In the genomic region with DNA sequence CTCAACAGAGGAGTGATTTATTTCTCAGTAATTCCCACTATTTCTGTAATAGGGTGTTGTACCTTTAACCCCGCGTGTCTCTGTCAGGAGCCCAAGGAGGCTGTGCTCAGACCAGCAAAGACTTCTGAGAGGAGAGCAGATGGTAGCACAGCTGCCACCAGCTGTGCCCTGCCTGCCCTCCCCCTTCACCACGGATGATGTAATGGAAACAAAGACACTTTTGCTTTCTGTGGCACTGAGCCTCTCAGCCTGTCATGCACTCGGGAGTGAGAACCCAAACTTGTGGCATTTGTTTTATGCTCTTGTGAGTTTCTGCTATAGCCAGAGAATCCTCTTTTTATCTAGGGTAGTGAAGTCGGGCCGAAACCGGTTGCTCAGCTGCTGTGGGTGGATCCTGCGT, we compare ENCODE assay signal across 8 mouse cellular contexts.
A peak's percentile ranks its signal among the peaks of the same experiment; 100 is the strongest.
DNase-seq lines count a peak whose midpoint lies in the region; ATAC-seq lines count a peak whose summit lies in the region.

No protein-coding gene starts in this region.

- H3K4me2 ChIP-seq in heart, embryonic 12.5 days = peak overlapping the region; percentile 20; the same call in 1 of the 2 replicates
- no peak overlapping the region for H3K4me2 ChIP-seq in kidney, embryonic 14.5 days (replicated peaks; ENCODE audit: low read depth, low read length)
- H3K4me2 ChIP-seq in stomach, embryonic 15.5 days = no peak overlapping the region

- no peaks in the 10 kb centered on the region for H3K9me3 ChIP-seq in heart, embryonic 12.5 days (replicated peaks)
- no peaks in the 10 kb centered on the region for H3K9me3 ChIP-seq in kidney, embryonic 14.5 days (ENCODE audit: control insufficient read depth, low read length)
- no peaks in the 10 kb centered on the region for H3K9me3 ChIP-seq in stomach, embryonic 15.5 days

- no peak overlapping the region for H3K4me3 ChIP-seq in brown adipose tissue, adult 24 weeks (ENCODE audit: insufficient read depth, low read depth, low read length)
- no peak overlapping the region for H3K4me3 ChIP-seq in heart, embryonic 12.5 days
- no peak overlapping the region for H3K4me3 ChIP-seq in kidney, embryonic 14.5 days (ENCODE audit: low read length)
- H3K4me3 ChIP-seq in stomach, embryonic 15.5 days (replicated peaks) = no peak overlapping the region

- H3K36me3 ChIP-seq in heart, embryonic 12.5 days = 0 out of 2 replicates have a peak, but pooled peaks cover 6% of the 10 kb centered on the region
- peaks cover 6% of the 10 kb centered on the region; the same call in 1 of the 2 replicates for H3K36me3 ChIP-seq in kidney, embryonic 14.5 days (ENCODE audit: control insufficient read depth, insufficient read depth, low read length)
- H3K36me3 ChIP-seq in stomach, embryonic 15.5 days = no peaks in the 10 kb centered on the region

- peak overlapping the region; percentile 39; the same call in 1 of the 2 replicates for H3K27ac ChIP-seq in brown adipose tissue, adult 24 weeks (replicated peaks; ENCODE audit: low read depth, low read length)
- peak overlapping the region; percentile 81 for H3K27ac ChIP-seq in heart, embryonic 12.5 days (ENCODE audit: poor library complexity, severe bottlenecking)
- no peak overlapping the region; the same call in 1 of the 2 replicates for H3K27ac ChIP-seq in kidney, embryonic 14.5 days (ENCODE audit: low read depth, low read length)
- peak overlapping the region; percentile 45; the same call in 1 of the 2 replicates for H3K27ac ChIP-seq in stomach, embryonic 15.5 days

- H3K9ac ChIP-seq in heart, embryonic 12.5 days = no peak overlapping the region
- H3K9ac ChIP-seq in kidney, embryonic 14.5 days (ENCODE audit: low read depth, low read length) = no peak overlapping the region
- H3K9ac ChIP-seq in stomach, embryonic 15.5 days = no peak overlapping the region

- DNase-seq in embryo, embryonic 10 days (ENCODE audit: low spot score) = peak; percentile 71
- DNase-seq in embryo, embryonic 9.5 days (ENCODE audit: extremely low spot score) = no peak
- DNase-seq in lung, postnatal 36 days = peak; percentile 78
- no peak for DNase-seq in urinary bladder, postnatal 10 days (ENCODE audit: low spot score)

- no peaks in the 10 kb centered on the region for H3K27me3 ChIP-seq in heart, embryonic 12.5 days (replicated peaks)
- H3K27me3 ChIP-seq in kidney, embryonic 14.5 days (ENCODE audit: control insufficient read depth, insufficient read depth, low read length) = no peaks in the 10 kb centered on the region
- no peaks in the 10 kb centered on the region for H3K27me3 ChIP-seq in stomach, embryonic 15.5 days (replicated peaks)

- peaks cover 22% of the 10 kb centered on the region for H3K4me1 ChIP-seq in brown adipose tissue, adult 24 weeks (ENCODE audit: control insufficient read depth, insufficient read depth, insufficient read length, low read length)
- peaks cover 98% of the 10 kb centered on the region for H3K4me1 ChIP-seq in heart, embryonic 12.5 days (replicated peaks)
- peaks cover 58% of the 10 kb centered on the region for H3K4me1 ChIP-seq in kidney, embryonic 14.5 days (ENCODE audit: control insufficient read depth, insufficient read depth, low read length)
- H3K4me1 ChIP-seq in stomach, embryonic 15.5 days = peaks cover 24% of the 10 kb centered on the region

- no peak for ATAC-seq in heart, embryonic 12.5 days (ENCODE audit: insufficient number of reproducible peaks, low FRiP score)
- ATAC-seq in kidney, embryonic 14.5 days (ENCODE audit: low FRiP score, low TSS enrichment) = peak; percentile 71; the same call in 1 of the 2 replicates
- ATAC-seq in stomach, embryonic 15.5 days (ENCODE audit: insufficient read depth, low FRiP score, low read depth) = 0 out of 2 replicates have a peak, but pooled peaks have one; percentile 38

- WGBS in heart, embryonic 12.5 days = 38% methylated on average over 8 of the region's 8 CpGs
- 46% methylated on average over 8 of the region's 8 CpGs for WGBS in kidney, embryonic 14.5 days
- 36% methylated on average over 8 of the region's 8 CpGs for WGBS in stomach, embryonic 15.5 days

Comparison
In these comparisons a context has a peak if more than half of its experiments do, and no peak if none do; other contexts are left out.
1. DNase-seq: peak in embryo, embryonic 10 days (single experiment) and lung, postnatal 36 days (single experiment); none in embryo, embryonic 9.5 days (single experiment) and urinary bladder, postnatal 10 days (single experiment).